Mouse (Mus musculus) liver, embryonic 14.5 days (tissue): ENCODE data around the gene Apbb2. TPM values are rescaled to one million over a fixed set of nuclear protein-coding genes. Genes with fewer than 3 reads are reported as not detected.

Experiments used
- ATAC-seq: fragments of 200-750 bp; cut with Nextera tagmentation; 2 replicates; pipeline ENCODE4 v1.8.0; 2017; ENCODE audit warnings: moderate number of reproducible peaks, mild to moderate bottlenecking, moderate library complexity; ENCODE audit not compliant: insufficient read depth
- DNase-seq, 3 experiments: peaks; one replicate each; pipeline ENCODE4 v3.0.0-alpha.2; 2012 to 2013; ENCODE audit warnings: low read depth in 3 of 3, low spot score in 3 of 3
- H3K27ac ChIP-seq: fragments of 300-500 bp; sonication (generic); 2 replicates; pipeline ENCODE4 v1.5.1; 2014; ENCODE audit warnings: moderate library complexity, mild to moderate bottlenecking, control low read depth, inconsistent platforms
- H3K27me3 ChIP-seq: fragments of 300-500 bp; sonication (generic); 2 replicates; pipeline ENCODE4 v1.6.1; 2014; ENCODE audit warnings: mild to moderate bottlenecking, low read length, moderate library complexity; ENCODE audit not compliant: control insufficient read depth, insufficient read depth
- H3K36me3 ChIP-seq: fragments of 300-500 bp; sonication (generic); replicated peaks from 2 replicates; pipeline ENCODE4 v1.6.1; 2014; ENCODE audit warnings: low read depth; ENCODE audit not compliant: control insufficient read depth, insufficient read depth
- H3K4me1 ChIP-seq, 2 experiments: fragments of 200-500 bp in 1 of 2; fragments of 300-500 bp in 1 of 2; sonication (generic) in 1 of 2; replicated peaks; 2 replicates each; pipeline ENCODE4 v1.6.1; 2012 to 2014; ENCODE audit warnings: antibody characterized with exemption in 1 of 2, inconsistent platforms in 1 of 2, low read length in 1 of 2; ENCODE audit not compliant: control insufficient read depth in 2 of 2, insufficient read depth in 2 of 2
- H3K4me2 ChIP-seq: fragments of 300-500 bp; sonication (generic); 2 replicates; pipeline ENCODE4 v1.6.1; 2014; ENCODE audit warnings: low read depth, mild to moderate bottlenecking, control low read depth, moderate library complexity
- H3K4me3 ChIP-seq, 2 experiments: fragments of 200-500 bp in 1 of 2; fragments of 300-500 bp in 1 of 2; sonication (generic) in 1 of 2; 2 replicates each; pipeline ENCODE4 v1.5.1; 2012 to 2014; ENCODE audit warnings: low read depth in 2 of 2, low read length in 2 of 2, mild to moderate bottlenecking in 2 of 2, control low read depth in 1 of 2, inconsistent platforms in 1 of 2, moderate library complexity in 1 of 2; ENCODE audit not compliant: insufficient read depth in 1 of 2
- H3K9ac ChIP-seq: fragments of 300-500 bp; sonication (generic); replicated peaks from 2 replicates; pipeline ENCODE4 v1.6.1; 2014; ENCODE audit warnings: mild to moderate bottlenecking, control low read depth, moderate library complexity
- H3K9me3 ChIP-seq: fragments of 300-500 bp; sonication (generic); 2 replicates; pipeline ENCODE4 v1.6.1; 2016; ENCODE audit warnings: low read length, mixed read lengths; ENCODE audit not compliant: control insufficient read depth
- CTCF ChIP-seq: IDR thresholded peaks from 2 replicates; pipeline ENCODE4 v1.5.1; 2016; ENCODE audit warnings: antibody characterized with exemption, low read depth, control low read depth
- EP300 ChIP-seq: IDR thresholded peaks from 2 replicates; pipeline ENCODE4 v1.6.1; 2016; ENCODE audit warnings: antibody characterized with exemption, low read depth
- WGBS: fragments of 180-500 bp; shearing (Covaris S2); extraction: QIAGEN DNeasy Blood & Tissue Kit; methylation state at CpG from one replicate; pipeline ENCODE4 v1.1.7; 2014; ENCODE audit not compliant: insufficient replicate concordance; 5-methylcytosine and 5-hydroxymethylcytosine counted together
- polyA plus RNA-seq, 2 experiments: library from polyadenylated mRNA; depleted of rRNA in 1 of 2; stranded (reverse) in 1 of 2; unstranded in 1 of 2; fragments of >200 nt; fragmentation: Nextera tagmentation in 1 of 2; extraction: Ambion mirVana in 1 of 2; gene quantifications; 2 replicates each; pipeline versions ENCODE4 v1.2.1 to v1.2.3; 2012 to 2014

Apbb2 gene
- polyA plus RNA-seq, 2 experiments, result 0.92 to 2.8 TPM

- Histone ChIP-seq H3K27ac (no peak overlapping the region), H3K27me3 (no peaks in the 10 kb centered on the region), H3K4me3 (no peak overlapping the region), H3K9ac (no peak overlapping the region), H3K36me3 (no peaks in the 10 kb centered on the region), H3K4me2 (no peak overlapping the region), H3K9me3 (no peaks in the 10 kb centered on the region), H3K4me1 (peaks cover 0 to 2% of the 10 kb centered on the region in 2 experiments; a peak in 1 of 4 replicates)
- DNase-seq (no peak), ATAC-seq (no peak)
- TF ChIP-seq CTCF, result no peak
- no peak for TF ChIP-seq EP300
- WGBS, result 56% methylated on average over 4 of the region's 4 CpGs
Observed at GRCm38 (mm10) chr5:66573266-66573665, 45.3 kb downstream of the Apbb2 start.

DNA sequence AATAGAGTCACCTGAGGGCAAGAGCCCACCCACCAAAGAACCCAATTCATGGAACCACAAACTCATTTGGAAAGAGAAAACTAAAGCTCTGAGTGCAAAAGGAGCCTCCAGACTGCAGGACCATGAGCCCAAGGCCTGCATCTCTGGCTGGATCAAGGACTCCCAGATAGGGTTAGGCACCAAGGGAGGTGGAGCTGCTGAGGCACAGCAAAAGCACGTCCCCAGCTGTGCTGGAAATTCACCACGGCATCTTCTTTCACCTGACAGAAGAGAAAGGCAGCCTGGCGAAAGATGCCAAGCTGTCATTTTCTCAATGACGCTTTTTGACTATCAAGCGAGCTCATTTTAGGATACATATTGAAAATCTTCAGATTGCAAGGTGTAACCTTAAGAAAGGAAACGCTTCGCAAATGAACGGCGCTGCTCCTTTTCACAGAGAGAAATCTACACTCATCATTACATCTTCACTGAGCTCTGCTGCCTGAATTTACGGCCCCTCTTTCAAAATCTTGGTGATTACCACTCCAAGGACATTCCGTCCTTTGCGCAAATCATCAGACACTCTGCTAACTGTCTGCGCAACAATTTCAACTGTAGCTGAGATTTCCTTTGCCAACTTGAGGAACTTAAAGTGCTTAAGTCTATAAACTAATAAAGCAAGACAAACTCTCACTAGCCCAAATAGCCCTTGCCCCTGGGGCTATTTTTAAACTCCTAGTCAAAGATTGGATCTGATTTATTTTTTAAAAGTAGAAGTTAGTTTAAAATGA is 46.3 kb downstream of the Apbb2 start:
- H3K27ac ChIP-seq, result no peak overlapping the region
- no peaks in the 10 kb centered on the region for H3K27me3 ChIP-seq
- H3K4me2 ChIP-seq, result no peak overlapping the region
- no peak overlapping the region for H3K9ac ChIP-seq
- H3K36me3 ChIP-seq, result no peaks in the 10 kb centered on the region
- ATAC-seq (no peak), DNase-seq (no peak)
- H3K4me1 ChIP-seq, result peaks cover 0 to 2% of the 10 kb centered on the region in 2 experiments; a peak in 1 of 4 replicates
- H3K9me3 ChIP-seq, result no peaks in the 10 kb centered on the region
- TF ChIP-seq CTCF (no peak), EP300 (no peak)
- 68% methylated on average over 13 of the region's 13 CpGs for WGBS
- H3K4me3 ChIP-seq, result no peak overlapping the region

DNA sequence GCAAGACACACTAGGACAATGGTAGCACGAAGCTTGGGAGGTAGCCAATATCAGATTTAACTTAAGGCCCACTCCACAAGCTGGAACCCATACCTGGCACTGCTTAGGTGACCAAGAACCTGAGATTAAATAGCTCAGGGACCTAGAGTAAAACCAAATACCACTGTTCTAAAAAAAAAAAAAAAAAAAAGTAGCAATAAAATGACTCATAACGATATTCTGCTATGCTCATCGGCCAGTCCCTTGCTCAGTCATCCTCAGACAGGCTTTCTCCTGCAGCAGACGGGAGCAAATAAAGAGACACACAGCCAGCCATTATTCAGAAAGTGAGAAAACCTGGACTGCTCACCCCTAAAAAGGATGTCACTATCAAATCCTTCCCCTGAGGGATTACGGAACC is 47.9 kb downstream of the Apbb2 start:
- H3K4me1 ChIP-seq, result peaks cover 0 to 2% of the 10 kb centered on the region in 2 experiments; a peak in 1 of 4 replicates
- H3K36me3 ChIP-seq, result no peaks in the 10 kb centered on the region
- WGBS, result 63% methylated on average over 5 of the region's 5 CpGs
- no peak overlapping the region for H3K9ac ChIP-seq
- H3K27ac ChIP-seq, result no peak overlapping the region
- no peak for DNase-seq
- no peaks in the 10 kb centered on the region for H3K27me3 ChIP-seq
- ATAC-seq, result no peak
- no peak overlapping the region for H3K4me2 ChIP-seq
- no peak overlapping the region for H3K4me3 ChIP-seq
- H3K9me3 ChIP-seq, result no peaks in the 10 kb centered on the region
- TF ChIP-seq CTCF (no peak), EP300 (no peak)

GRCm38 (mm10) chr5:66569141-66569801 is 49.3 kb downstream of the Apbb2 start:
- H3K27me3 ChIP-seq, result no peaks in the 10 kb centered on the region
- H3K27ac ChIP-seq, result no peak overlapping the region
- no peak for ATAC-seq
- WGBS, result 41% methylated on average over 9 of the region's 9 CpGs
- H3K4me1 ChIP-seq, result peaks cover 0 to 2% of the 10 kb centered on the region in 2 experiments; a peak in 1 of 4 replicates
- H3K4me3 ChIP-seq, result no peak overlapping the region
- H3K9me3 ChIP-seq, result no peaks in the 10 kb centered on the region
- H3K36me3 ChIP-seq, result no peaks in the 10 kb centered on the region
- H3K4me2 ChIP-seq, result no peak overlapping the region
- no peak overlapping the region for H3K9ac ChIP-seq
- no peak for DNase-seq
- TF ChIP-seq CTCF (no peak), EP300 (no peak)

GRCm38 (mm10) chr5:66568002-66568401 is 50.6 kb downstream of the Apbb2 start:
- no peaks in the 10 kb centered on the region for H3K4me1 ChIP-seq
- H3K9me3 ChIP-seq, result no peaks in the 10 kb centered on the region
- WGBS, result 6% methylated on average over 5 of the region's 5 CpGs
- H3K36me3 ChIP-seq, result no peaks in the 10 kb centered on the region
- TF ChIP-seq CTCF, result no peak
- TF ChIP-seq EP300, result no peak
- ATAC-seq, result no peak
- DNase-seq, result no peak
- no peaks in the 10 kb centered on the region for H3K27me3 ChIP-seq
- no peak overlapping the region for H3K4me2 ChIP-seq
- no peak overlapping the region for H3K4me3 ChIP-seq
- no peak overlapping the region for H3K9ac ChIP-seq
- H3K27ac ChIP-seq, result no peak overlapping the region
